Mouse (Mus musculus): ENCODE data around the gene Timm23. TPM values are rescaled to one million over a fixed set of nuclear protein-coding genes. Genes with fewer than 3 reads are reported as not detected.
"Not testable (repeated sequence)": the region's sequence is repeated elsewhere in the genome, so short reads cannot be mapped to it uniquely, and the experiment has no call there.

Gene Timm23
- total RNA-seq, 2 experiments from 2014 or later = 74.0 to 78.7 TPM

GRCm38 (mm10) chr14:32141723-32142122 is 60.0 kb downstream of the Timm23 start, which contains the start of gene Msmb:
Msmb (plus strand) TSS chr14:32142023.
- no peak for DNase-seq (ENCODE audit: low spot score in 2 of 2)
- Histone ChIP-seq H3K4me3 (no peak within 1 kb of the TSS), H3K27ac (no peak within 1 kb of the TSS)
- no peak for TF ChIP-seq CTCF (conservative IDR thresholded peaks at IDR 0.05)

- no peak overlapping the region for H3K4me3 ChIP-seq
- no peak for DNase-seq (ENCODE audit: low spot score in 2 of 2)
- no peak for TF ChIP-seq CTCF (conservative IDR thresholded peaks at IDR 0.05)
- no peak overlapping the region for H3K27ac ChIP-seq
Measured at GRCm38 (mm10) chr14:32140359-32140965, 61.2 kb downstream of the Timm23 start.

- DNase-seq (ENCODE audit: low spot score in 2 of 2); H3K27ac ChIP-seq; H3K4me3 ChIP-seq: not testable (repeated sequence)
Measured at GRCm38 (mm10) chr14:32136467-32136866, 65.2 kb downstream of the Timm23 start.

- DNase-seq (ENCODE audit: low spot score in 2 of 2) = no peak
- no peak overlapping the region for H3K27ac ChIP-seq
- no peak for TF ChIP-seq CTCF (conservative IDR thresholded peaks at IDR 0.05)
- H3K4me3 ChIP-seq = no peak overlapping the region
Measured at GRCm38 (mm10) chr14:32134293-32134692, 67.4 kb downstream of the Timm23 start.

GRCm38 (mm10) chr14:32131836-32132235 is 69.9 kb downstream of the Timm23 start:
- Histone ChIP-seq H3K27ac (no peak overlapping the region), H3K4me3 (no peak overlapping the region)
- no peak for DNase-seq (ENCODE audit: low spot score in 2 of 2)
- TF ChIP-seq CTCF (conservative IDR thresholded peaks at IDR 0.05) = no peak

Other genes starting within 250 kb of the Timm23 start
- 1 to 10 TPM; 2.3 to 2.4 TPM for gene Galnt15, start 172.9 kb downstream of the Timm23 start, total RNA-seq (2021)
- gene Oxnad1, start 116.5 kb downstream of the Timm23 start, total RNA-seq (2021) = 10 to 100 TPM; 11.5 to 16.4 TPM
- gene Dph3, start 116.2 kb downstream of the Timm23 start, total RNA-seq (2021) = 10 to 100 TPM; 31.8 to 35.9 TPM
- gene Msmb, start 59.9 kb downstream of the Timm23 start, total RNA-seq (2021) = not detected
- 100 to 1,000 TPM in 1 of 2 experiments, 10 to 100 TPM in 1; 99.1 to 107 TPM for gene Ncoa4, start 42.0 kb downstream of the Timm23 start, total RNA-seq (2021)
- 10 to 100 TPM; 42.8 to 50.8 TPM for gene Parg, start 51 bp upstream of the Timm23 start, total RNA-seq (2021)
- 10 to 100 TPM; 89.9 to 96.3 TPM for gene Ogdhl, start 120.1 kb upstream of the Timm23 start, total RNA-seq (2021)
- gene 1700024G13Rik, start 186.5 kb upstream of the Timm23 start, total RNA-seq (2021) = under 1 TPM in 1 of 2 experiments, not detected in 1; 0.61 TPM

Data from layer of hippocampus, adult 2 months (tissue).